Mouse (Mus musculus) urinary bladder, postnatal 14 days (tissue): Measurements from ENCODE around the gene Lmx1b.

ENCODE experiments used
- DNase-seq: peaks from one replicate; pipeline ENCODE4 v3.0.0; 2021; ENCODE audit warnings: low spot score

The Lmx1b gene

DNA sequence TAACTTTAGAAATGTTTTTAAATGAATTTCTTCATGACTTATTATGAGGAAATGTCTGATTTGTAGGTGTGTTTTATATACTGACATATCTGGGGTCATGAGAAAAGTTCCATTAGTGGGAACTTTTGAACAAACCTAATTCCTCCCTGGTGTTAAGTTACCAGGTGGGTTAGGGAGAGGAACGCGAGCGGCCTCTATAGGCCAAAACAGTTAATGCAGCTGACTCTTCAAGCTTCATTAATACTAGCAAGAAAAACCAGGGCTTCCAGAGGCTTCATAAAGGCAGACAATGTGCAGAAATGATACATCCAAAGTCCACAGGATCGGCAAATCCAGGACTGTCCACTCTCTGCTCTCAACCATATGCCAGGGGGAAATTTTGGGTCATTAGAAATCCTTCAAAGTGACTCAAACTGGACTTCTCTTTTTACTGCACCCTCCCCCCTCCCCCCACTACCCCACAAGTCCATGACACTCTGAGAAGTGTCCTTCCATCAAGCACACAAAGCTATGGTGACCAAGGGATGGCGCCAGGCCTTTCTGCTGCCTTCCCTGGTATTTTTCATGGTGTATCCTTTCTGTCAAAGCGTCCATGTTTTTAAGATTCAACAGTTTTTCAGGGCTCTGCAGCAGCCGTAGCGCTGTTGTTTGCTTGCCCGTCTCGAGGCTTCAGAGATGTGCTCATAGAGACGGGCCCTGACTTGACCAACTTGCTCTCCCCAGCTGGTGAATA is 97.4 kb downstream of the Lmx1b start:
- peak; percentile 64 for DNase-seq

DNA sequence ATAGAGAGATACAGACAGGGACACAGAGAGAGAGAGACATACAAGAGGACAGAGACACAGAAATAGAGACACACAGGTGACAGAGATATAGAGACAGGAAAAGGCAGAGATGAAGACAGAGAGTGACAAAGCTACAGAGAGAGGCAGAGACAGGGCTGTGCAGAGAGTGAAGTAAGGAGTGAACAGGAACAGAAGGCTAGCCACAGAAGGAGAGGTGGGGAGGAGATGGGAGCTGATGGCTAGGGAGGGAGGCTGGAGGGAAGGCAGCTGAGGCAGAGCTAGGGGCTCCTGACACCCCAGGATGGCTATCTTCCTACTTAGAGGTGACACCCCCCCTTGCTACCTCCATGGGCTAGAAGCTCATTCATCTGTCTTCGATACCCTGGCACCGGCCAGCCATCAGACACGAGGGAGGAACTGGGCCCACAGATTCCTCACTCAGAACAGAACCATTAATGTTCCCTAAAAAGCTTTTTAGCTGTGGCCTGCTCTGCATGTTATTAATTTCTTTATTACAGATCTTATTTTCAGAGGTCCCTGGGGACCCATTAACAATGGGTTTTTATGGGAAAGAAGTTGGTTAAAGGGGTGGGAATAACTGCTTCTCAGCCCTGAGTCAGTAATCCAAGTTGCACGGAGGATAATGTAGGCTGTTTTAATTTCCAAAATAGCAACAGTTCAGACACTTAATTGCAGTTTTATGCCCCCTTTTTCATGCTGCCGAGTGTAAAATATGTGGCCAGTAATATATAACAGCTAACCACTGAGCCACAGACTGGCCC is 114.8 kb downstream of the Lmx1b start:
- DNase-seq = no peak

DNA sequence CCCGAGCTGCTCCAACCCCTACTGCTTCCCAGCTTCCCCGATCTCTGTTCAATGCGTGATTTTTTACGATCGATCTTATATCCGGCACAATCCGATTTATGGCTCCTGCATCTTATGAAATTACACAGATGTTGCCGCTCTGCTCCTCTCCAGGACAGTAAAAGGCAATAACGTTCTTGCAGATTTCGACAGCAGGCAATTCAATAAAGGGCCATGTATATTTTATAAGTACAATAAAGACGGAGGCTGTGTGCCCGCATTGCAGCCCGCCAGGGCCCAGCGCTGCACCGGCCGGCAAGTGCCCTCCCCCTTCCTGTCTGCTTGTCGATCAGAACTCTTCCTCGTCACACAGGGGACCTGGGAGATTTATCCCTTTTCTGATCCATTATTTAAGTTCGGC is 124.5 kb downstream of the Lmx1b start:
- DNase-seq = no peak

DNA sequence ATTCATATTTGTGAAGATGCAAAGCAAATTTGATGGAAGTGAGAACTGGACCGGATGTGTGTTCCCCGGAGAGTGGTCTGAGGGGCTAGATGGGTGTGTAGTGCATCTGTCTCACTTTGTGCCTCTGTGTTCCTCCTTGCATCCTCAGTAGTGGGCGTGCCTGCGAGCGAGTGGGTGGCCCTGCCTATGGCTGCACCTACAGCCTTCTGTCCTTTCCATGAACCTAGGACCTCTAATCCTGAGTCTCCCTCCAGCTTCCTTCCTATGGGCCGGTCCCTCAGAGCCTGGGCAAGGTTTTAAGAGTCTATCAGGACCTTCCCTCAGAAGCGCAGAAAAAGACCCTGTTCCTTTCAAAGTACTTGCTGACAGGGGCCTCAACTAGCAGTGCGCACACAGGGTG is 124.9 kb downstream of the Lmx1b start:
- no peak for DNase-seq
